ENCODE assay signal across 8 mouse cellular contexts in genomic region chr1:194976517-194977370, GRCm38 (mm10). TPM values are rescaled to one million over a fixed set of nuclear protein-coding genes. Genes with fewer than 3 reads are reported as not detected.
A peak's percentile ranks its signal among the peaks of the same experiment; 100 is the strongest.
DNase-seq lines count a peak whose midpoint lies in the region; ATAC-seq and TF ChIP-seq lines count a peak whose summit lies in the region.

No protein-coding gene starts in this region.

- H3K9me3 ChIP-seq in G1E (replicated peaks): no peaks in the 10 kb centered on the region
- H3K9me3 ChIP-seq in forebrain, embryonic 15.5 days: no peaks in the 10 kb centered on the region
- no peaks in the 10 kb centered on the region for H3K9me3 ChIP-seq in liver, embryonic 16.5 days (replicated peaks; ENCODE audit: control insufficient read depth, low read length)
- no peaks in the 10 kb centered on the region for H3K9me3 ChIP-seq in neural tube, embryonic 12.5 days

- peak overlapping the region; percentile 79 for H3K27ac ChIP-seq in forebrain, embryonic 15.5 days (replicated peaks)
- peak overlapping the region; percentile 57; the same call in 1 of the 2 replicates for H3K27ac ChIP-seq in liver, embryonic 16.5 days (ENCODE audit: low read length)
- no peak overlapping the region for H3K27ac ChIP-seq in neural tube, embryonic 12.5 days

- ATAC-seq in G1E (ENCODE audit: extremely low read depth, insufficient number of reproducible peaks, low FRiP score, poor library complexity, severe bottlenecking): peak; percentile 51
- ATAC-seq in forebrain, embryonic 15.5 days (replicated peaks): peak; percentile 85
- ATAC-seq in liver, embryonic 16.5 days (ENCODE audit: low read depth): peak; percentile 85
- peak; percentile 91 for ATAC-seq in neural tube, embryonic 12.5 days (ENCODE audit: low FRiP score, low read depth)

- peak overlapping the region; percentile 85 for H3K4me3 ChIP-seq in G1E (ENCODE audit: low read depth, low read length)
- H3K4me3 ChIP-seq in forebrain, embryonic 15.5 days: peak overlapping the region; percentile 81
- peak overlapping the region; percentile 75 for H3K4me3 ChIP-seq in liver, embryonic 16.5 days (ENCODE audit: low read depth, low read length)
- peak overlapping the region; percentile 74 for H3K4me3 ChIP-seq in neural tube, embryonic 12.5 days

- H3K27me3 ChIP-seq in G1E (ENCODE audit: insufficient read depth, low read length): peaks cover 6% of the 10 kb centered on the region; the same call in 1 of the 2 replicates
- H3K27me3 ChIP-seq in forebrain, embryonic 15.5 days: no peaks in the 10 kb centered on the region
- H3K27me3 ChIP-seq in liver, embryonic 16.5 days (ENCODE audit: control insufficient read depth, insufficient read depth, low read depth, low read length): no peaks in the 10 kb centered on the region
- 0 out of 2 replicates have a peak, but pooled peaks cover 5% of the 10 kb centered on the region for H3K27me3 ChIP-seq in neural tube, embryonic 12.5 days (replicated peaks)

- intact Hi-C loops in heart, postnatal 14 days (cut with DNase I): loop anchor here (1.0 to 10.0 kb wide), 4 partner anchors 40 to 154 kb away; partner anchors contain the start of genes Cd46 and Cr1l

- H3K4me2 ChIP-seq in forebrain, embryonic 15.5 days (replicated peaks): peak overlapping the region; percentile 90
- H3K4me2 ChIP-seq in liver, embryonic 16.5 days (ENCODE audit: low read depth, low read length): peak overlapping the region; percentile 98
- peak overlapping the region; percentile 90 for H3K4me2 ChIP-seq in neural tube, embryonic 12.5 days (replicated peaks)

- no peaks in the 10 kb centered on the region for H3K36me3 ChIP-seq in G1E (replicated peaks)
- no peaks in the 10 kb centered on the region for H3K36me3 ChIP-seq in forebrain, embryonic 15.5 days
- H3K36me3 ChIP-seq in liver, embryonic 16.5 days (ENCODE audit: control insufficient read depth, insufficient read depth): no peaks in the 10 kb centered on the region
- no peaks in the 10 kb centered on the region for H3K36me3 ChIP-seq in neural tube, embryonic 12.5 days

- no peak for TF ChIP-seq CTCF in G1E (IDR thresholded peaks at IDR 0.05; ENCODE audit: low read depth, low read length)

- H3K4me1 ChIP-seq in G1E (ENCODE audit: insufficient read depth, low read depth, low read length): peaks cover 58% of the 10 kb centered on the region
- H3K4me1 ChIP-seq in forebrain, embryonic 15.5 days: peaks cover 19% of the 10 kb centered on the region
- peaks cover 31% of the 10 kb centered on the region for H3K4me1 ChIP-seq in liver, embryonic 16.5 days (ENCODE audit: control insufficient read depth, low read depth, low read length)
- peaks cover 20% of the 10 kb centered on the region for H3K4me1 ChIP-seq in neural tube, embryonic 12.5 days

- H3K9ac ChIP-seq in forebrain, embryonic 15.5 days (replicated peaks): peak overlapping the region; percentile 76
- H3K9ac ChIP-seq in liver, embryonic 16.5 days (ENCODE audit: low read depth, low read length): peak overlapping the region; percentile 82
- peak overlapping the region; percentile 74 for H3K9ac ChIP-seq in neural tube, embryonic 12.5 days

- peak; percentile 56 for DNase-seq in G1E (ENCODE audit: low spot score)
- DNase-seq in cerebellum, adult 11-12 months: peak; percentile 86
- peak; percentile 67 to 68 for DNase-seq in heart, postnatal 14 days
- DNase-seq in layer of hippocampus, adult 11-12 months (ENCODE audit: low spot score): peak; percentile 77
- peak; percentile 80 for DNase-seq in testis, postnatal 10 days (ENCODE audit: low spot score)

- WGBS in forebrain, embryonic 15.5 days: under 1% methylated on average over 44 of the region's 44 CpGs
- 1% methylated on average over 44 of the region's 44 CpGs for WGBS in liver, embryonic 16.5 days (ENCODE audit: insufficient replicate concordance)
- WGBS in neural tube, embryonic 12.5 days: under 1% methylated on average over 44 of the region's 44 CpGs

RNA-seq across cellular contexts. Expression of gene Cd34, which starts 38.1 kb away (rescaled TPM):
- total RNA-seq in G1E (2014; fragmentation: Nextera tagmentation) (0.29 and 0.45 TPM in 2 replicates), G1E (2017) (0.70 and 0.93 TPM in 2 replicates)
- polyA plus RNA-seq in G1E (2012): 0.29 and 0.34 TPM in 2 replicates
- 25.2 and 26.3 TPM in 2 replicates for polyA plus RNA-seq in forebrain, embryonic 15.5 days (2015; fragmentation: Nextera tagmentation; extraction: Ambion mirVana)
- total RNA-seq in heart, postnatal 14 days (2021): 100 to 1,000 TPM; 187 to 190 TPM
- polyA plus RNA-seq in liver, embryonic 16.5 days (2015; fragmentation: Nextera tagmentation; extraction: Ambion mirVana): 7.7 and 9.4 TPM in 2 replicates
- polyA plus RNA-seq in neural tube, embryonic 12.5 days (2016; fragmentation: Nextera tagmentation; extraction: Ambion mirVana): 48.8 and 52.1 TPM in 2 replicates
